Mouse (Mus musculus) kidney, adult 2 months (tissue): ENCODE measurements around the gene Plekhm3.

ENCODE experiments used
- CTCF ChIP-seq: fragments of 200-500 bp; conservative IDR thresholded peaks from 2 replicates; pipeline ENCODE4 v1.5.1; 2011; ENCODE audit warnings: low read depth, mild to moderate bottlenecking, control low read depth, low read length, moderate library complexity, mixed read lengths; ENCODE audit not compliant: insufficient read depth, insufficient read length
- POLR2A ChIP-seq: fragments of 200-500 bp; IDR thresholded peaks from one replicate; pipeline ENCODE4 v1.6.1; 2011; ENCODE audit warnings: low read depth, low read length, control low read depth

DNA sequence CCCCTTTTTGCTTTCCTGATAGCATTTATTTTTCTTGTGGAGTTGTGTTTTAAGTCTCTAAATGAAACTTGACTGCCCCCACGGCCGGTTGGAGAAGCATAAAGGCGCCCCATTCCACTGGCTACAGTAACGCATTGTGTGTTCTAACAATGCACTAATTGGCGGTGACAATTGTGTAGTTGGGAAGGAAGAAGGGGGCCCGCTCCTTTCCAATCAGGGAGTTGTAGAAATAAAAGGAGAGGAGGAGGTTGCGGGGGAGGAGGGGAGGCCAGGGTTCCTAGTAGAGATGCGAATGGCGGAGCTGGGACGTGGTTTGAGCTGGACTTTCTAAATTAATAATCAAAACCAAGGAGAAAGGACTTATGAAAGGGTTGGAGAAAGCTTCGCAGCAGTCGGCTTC lies 176.8 kb downstream of the Plekhm3 start:
- TF ChIP-seq POLR2A (no peak), CTCF (no peak)
